Mouse (Mus musculus) testis, postnatal 10 days (tissue): ENCODE measurements around the gene Vmn1r82.

Source experiments
- DNase-seq: peaks from one replicate; pipeline ENCODE4 v3.0.0; 2021; ENCODE audit warnings: low spot score

Vmn1r82 gene

GRCm38 (mm10) chr7:12300130-12300529 lies at the start of gene Vmn1r82:
Gene Vmn1r82 (plus strand): TSS chr7:12300430.
- no peak for DNase-seq

- DNase-seq: no peak
These were observed 32.1 kb upstream of the Vmn1r82 start, which contains the start of gene Vmn1r81 for GRCm38 (mm10) chr7:12268169-12268568. Gene Vmn1r81 (minus strand): TSS chr7:12268269.

DNA sequence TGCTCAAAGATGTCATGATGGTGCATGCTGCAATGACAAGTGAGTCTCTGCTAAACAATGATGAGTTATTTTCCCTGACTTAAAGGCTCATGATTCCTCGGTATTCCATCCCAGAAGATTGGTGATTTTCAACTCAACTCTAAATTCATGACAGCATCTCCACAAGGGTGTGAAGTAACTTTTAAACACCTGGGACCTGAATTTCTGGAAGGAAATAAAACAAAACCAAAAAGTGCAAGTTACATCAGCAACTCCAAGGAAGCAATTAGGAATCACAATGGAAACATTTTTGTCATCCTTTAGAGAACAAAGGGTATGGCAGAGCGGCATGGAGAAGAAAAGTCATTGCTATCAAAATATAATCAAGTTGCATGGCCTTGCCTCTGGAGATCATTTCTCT lies 29.2 kb downstream of the Vmn1r82 start, which contains the start of gene Vmn1r83:
Vmn1r83 (minus strand) TSS at position 101 of the 400 bp plus-strand sequence.
- no peak for DNase-seq
